Mouse (Mus musculus) naive thymus-derived CD4-positive, alpha-beta T cell, adult 5 months (primary cell): Measurements from ENCODE around the gene Slc8a3. TPM values are rescaled to one million over a fixed set of nuclear protein-coding genes. Genes with fewer than 3 reads are reported as not detected.

Source experiments
- polyA plus RNA-seq: library from polyadenylated mRNA; unstranded; fragments of 100-300 nt; shearing (Covaris generic); gene quantifications from one replicate; pipeline ENCODE4 v1.2.1, GENCODE M21; 2017

The Slc8a3 gene
- polyA plus RNA-seq: not detected

GRCm38 (mm10) chr12:81332875-81333421 is at the start of gene Slc8a3:
Gene Slc8a3 (minus strand): TSS chr12:81333180.

GRCm38 (mm10) chr12:81379364-81379763 is 46.4 kb upstream of the Slc8a3 start, which contains the start of gene Gm4787:
Gene Gm4787 (minus strand): TSS chr12:81379464.

Other genes with a start within 250 kb of the Slc8a3 start
- 0.14 TPM for gene Gm4787, start 46.3 kb upstream of the Slc8a3 start, polyA plus RNA-seq
- gene Adam4, start 88.8 kb upstream of the Slc8a3 start, polyA plus RNA-seq: not detected
- gene Cox16, start 151.9 kb upstream of the Slc8a3 start, polyA plus RNA-seq: 211 TPM
- 8.9 TPM for gene Gm20498, start 199.7 kb upstream of the Slc8a3 start, polyA plus RNA-seq
- 45.5 TPM for gene Synj2bp, start 199.7 kb upstream of the Slc8a3 start, polyA plus RNA-seq
- gene Adam21, start 235.3 kb upstream of the Slc8a3 start, polyA plus RNA-seq: not detected